Mouse (Mus musculus) forebrain, postnatal 0 days (tissue): Measurements from ENCODE around the gene Soga1. TPM values are rescaled to one million over a fixed set of nuclear protein-coding genes. Genes with fewer than 3 reads are reported as not detected.

Source experiments
- ATAC-seq: fragments of 200-750 bp; cut with Nextera tagmentation; 2 replicates; pipeline ENCODE4 v1.8.0; 2017; ENCODE audit warnings: mild to moderate bottlenecking, moderate library complexity
- DNase-seq: peaks from one replicate; pipeline ENCODE4 v3.0.0-alpha.2; 2015
- H3K27ac ChIP-seq: fragments of 300-500 bp; sonication (generic); 2 replicates; pipeline ENCODE4 v1.5.1; 2014; ENCODE audit warnings: low read depth, mild to moderate bottlenecking, antibody characterized with exemption, low read length, moderate library complexity, mixed read lengths
- H3K27me3 ChIP-seq: fragments of 300-500 bp; sonication (generic); 2 replicates; pipeline ENCODE4 v1.6.1; 2014; ENCODE audit warnings: mild to moderate bottlenecking, low read length, mixed read lengths; ENCODE audit not compliant: insufficient read depth
- H3K36me3 ChIP-seq: fragments of 300-500 bp; sonication (generic); 2 replicates; pipeline ENCODE4 v1.6.1; 2014; ENCODE audit warnings: mild to moderate bottlenecking, moderate library complexity; ENCODE audit not compliant: insufficient read depth
- H3K4me1 ChIP-seq: fragments of 300-500 bp; sonication (generic); 2 replicates; pipeline ENCODE4 v1.6.1; 2014; ENCODE audit warnings: antibody characterized with exemption; ENCODE audit not compliant: insufficient read depth
- H3K4me2 ChIP-seq: fragments of 300-500 bp; sonication (generic); 2 replicates; pipeline ENCODE4 v1.6.1; 2014; ENCODE audit warnings: low read depth, mild to moderate bottlenecking, moderate library complexity
- H3K4me3 ChIP-seq: fragments of 300-500 bp; sonication (generic); 2 replicates; pipeline ENCODE4 v1.5.1; 2014; ENCODE audit warnings: low read depth, low read length, mixed read lengths
- H3K9ac ChIP-seq: fragments of 300-500 bp; sonication (generic); 2 replicates; pipeline ENCODE4 v1.6.1; 2014; ENCODE audit warnings: mild to moderate bottlenecking
- H3K9me3 ChIP-seq: fragments of 300-500 bp; sonication (generic); 2 replicates; pipeline ENCODE4 v1.6.1; 2016; ENCODE audit warnings: low read length
- CTCF ChIP-seq: sonication (generic); IDR thresholded peaks from 2 replicates; pipeline ENCODE4 v1.5.1; 2016; ENCODE audit warnings: antibody characterized with exemption, control low read depth, low read depth
- WGBS: fragments of 180-500 bp; shearing (Covaris S2); extraction: QIAGEN DNeasy Blood & Tissue Kit; methylation state at CpG from one replicate; pipeline ENCODE4 v1.1.7; 2014; 5-methylcytosine and 5-hydroxymethylcytosine counted together
- polyA plus RNA-seq: library from polyadenylated mRNA; unstranded; fragments of >200 nt; fragmentation: Nextera tagmentation; extraction: Ambion mirVana; gene quantifications from 2 replicates; pipeline ENCODE4 v1.2.1, GENCODE M21; 2015
- total RNA-seq: library from RNA; depleted of rRNA; stranded (reverse); fragments of >200 nt; gene quantifications from 2 replicates; pipeline ENCODE4 v1.2.3, GENCODE M21; 2014

Gene Soga1
- total and polyA plus RNA-seq, 2 experiments from 2014 or later = 3.9 to 93.7 TPM

GRCm38 (mm10) chr2:157021156-157021555 is 57.9 kb downstream of the Soga1 start:
- no peak for ATAC-seq
- TF ChIP-seq CTCF = no peak
- H3K9me3 ChIP-seq = no peaks in the 10 kb centered on the region
- H3K27me3 ChIP-seq = no peaks in the 10 kb centered on the region
- H3K27ac ChIP-seq = no peak overlapping the region
- DNase-seq = no peak
- no peak overlapping the region for H3K4me3 ChIP-seq
- H3K9ac ChIP-seq = no peak overlapping the region
- H3K4me2 ChIP-seq = no peak overlapping the region
- H3K4me1 ChIP-seq = no peaks in the 10 kb centered on the region
- WGBS = 94% methylated on average over 16 of the region's 16 CpGs
- peaks cover 90% of the 10 kb centered on the region for H3K36me3 ChIP-seq

- Histone ChIP-seq H3K9me3 (no peaks in the 10 kb centered on the region), H3K4me2 (no peak overlapping the region), H3K36me3 (peaks cover 93% of the 10 kb centered on the region), H3K9ac (no peak overlapping the region), H3K4me3 (no peak overlapping the region), H3K27ac (no peak overlapping the region), H3K4me1 (no peaks in the 10 kb centered on the region), H3K27me3 (no peaks in the 10 kb centered on the region)
- no peak for TF ChIP-seq CTCF
- WGBS = 57% methylated on average over 4 of the region's 4 CpGs
- DNase-seq = no peak
- no peak for ATAC-seq
These were observed 59.8 kb downstream of the Soga1 start for GRCm38 (mm10) chr2:157019228-157019627.

GRCm38 (mm10) chr2:157016529-157017270 is 62.4 kb downstream of the Soga1 start:
- no peak overlapping the region for H3K4me2 ChIP-seq
- WGBS = 85% methylated on average over 18 of the region's 18 CpGs
- no peaks in the 10 kb centered on the region for H3K27me3 ChIP-seq
- no peak overlapping the region for H3K27ac ChIP-seq
- H3K36me3 ChIP-seq = peaks cover 67% of the 10 kb centered on the region
- TF ChIP-seq CTCF = 0 out of 2 replicates have a peak, but pooled peaks have one; percentile 5
- no peak overlapping the region for H3K9ac ChIP-seq
- no peaks in the 10 kb centered on the region for H3K9me3 ChIP-seq
- no peak overlapping the region for H3K4me3 ChIP-seq
- peak; percentile 44 for ATAC-seq
- H3K4me1 ChIP-seq = no peaks in the 10 kb centered on the region
- no peak for DNase-seq

- Histone ChIP-seq H3K27ac (no peak overlapping the region), H3K4me3 (no peak overlapping the region), H3K27me3 (no peaks in the 10 kb centered on the region), H3K4me1 (peaks cover 1% of the 10 kb centered on the region; the same call in 1 of the 2 replicates), H3K4me2 (no peak overlapping the region), H3K36me3 (peaks cover 28% of the 10 kb centered on the region), H3K9ac (no peak overlapping the region), H3K9me3 (no peaks in the 10 kb centered on the region)
- ATAC-seq (no peak), DNase-seq (no peak)
- WGBS = 91% methylated on average over 6 of the region's 6 CpGs
- TF ChIP-seq CTCF = no peak
These were observed 66.7 kb downstream of the Soga1 start for GRCm38 (mm10) chr2:157012341-157012740.

- Histone ChIP-seq H3K4me3 (no peak overlapping the region), H3K36me3 (peaks cover 12% of the 10 kb centered on the region), H3K27ac (no peak overlapping the region; the same call in 1 of the 2 replicates), H3K9me3 (no peaks in the 10 kb centered on the region), H3K9ac (no peak overlapping the region), H3K4me1 (peaks cover 4% of the 10 kb centered on the region; the same call in 1 of the 2 replicates), H3K4me2 (no peak overlapping the region), H3K27me3 (no peaks in the 10 kb centered on the region)
- 56% methylated on average over 11 of the region's 11 CpGs for WGBS
- no peak for ATAC-seq
- DNase-seq = no peak
- TF ChIP-seq CTCF = no peak
These were observed 68.3 kb downstream of the Soga1 start for GRCm38 (mm10) chr2:157010634-157011310.

- H3K4me2 ChIP-seq = no peak overlapping the region
- DNase-seq = no peak
- H3K4me1 ChIP-seq = peaks cover 4% of the 10 kb centered on the region; the same call in 1 of the 2 replicates
- H3K27ac ChIP-seq = no peak overlapping the region
- H3K36me3 ChIP-seq = peaks cover 9% of the 10 kb centered on the region
- H3K9me3 ChIP-seq = no peaks in the 10 kb centered on the region
- no peak overlapping the region for H3K4me3 ChIP-seq
- no peak for TF ChIP-seq CTCF
- H3K9ac ChIP-seq = no peak overlapping the region
- H3K27me3 ChIP-seq = no peaks in the 10 kb centered on the region
- ATAC-seq = no peak
These were observed 68.9 kb downstream of the Soga1 start for GRCm38 (mm10) chr2:157010121-157010520.

GRCm38 (mm10) chr2:157008509-157008908 is 70.5 kb downstream of the Soga1 start:
- no peak overlapping the region for H3K9ac ChIP-seq
- H3K4me3 ChIP-seq = no peak overlapping the region
- H3K9me3 ChIP-seq = no peaks in the 10 kb centered on the region
- no peaks in the 10 kb centered on the region for H3K27me3 ChIP-seq
- no peak overlapping the region for H3K27ac ChIP-seq
- ATAC-seq = no peak
- no peaks in the 10 kb centered on the region for H3K36me3 ChIP-seq
- no peak for TF ChIP-seq CTCF
- no peak for DNase-seq
- H3K4me1 ChIP-seq = peaks cover 4% of the 10 kb centered on the region; the same call in 1 of the 2 replicates
- no peak overlapping the region for H3K4me2 ChIP-seq
